Mouse (Mus musculus) forebrain, embryonic 15.5 days (tissue): ENCODE data around the gene Sgsm1. TPM values are rescaled to one million over a fixed set of nuclear protein-coding genes. Genes with fewer than 3 reads are reported as not detected.
A peak's percentile ranks its signal among the peaks of the same experiment; 100 is the strongest.

Source experiments
- ATAC-seq: fragments of 200-750 bp; cut with Nextera tagmentation; replicated peaks from 2 replicates; pipeline ENCODE4 v1.8.0; 2017; ENCODE audit warnings: mild to moderate bottlenecking, moderate TSS enrichment, moderate library complexity
- H3K27ac ChIP-seq: fragments of 300-500 bp; sonication (generic); replicated peaks from 2 replicates; pipeline ENCODE4 v1.5.1; 2015; ENCODE audit warnings: mild to moderate bottlenecking, inconsistent platforms
- H3K27me3 ChIP-seq: fragments of 300-500 bp; sonication (generic); 2 replicates; pipeline ENCODE4 v1.6.1; 2015; ENCODE audit warnings: inconsistent platforms
- H3K36me3 ChIP-seq: fragments of 300-500 bp; sonication (generic); 2 replicates; pipeline ENCODE4 v1.6.1; 2015; ENCODE audit warnings: mild to moderate bottlenecking, inconsistent platforms
- H3K4me1 ChIP-seq: fragments of 300-500 bp; sonication (generic); 2 replicates; pipeline ENCODE4 v1.6.1; 2015; ENCODE audit warnings: inconsistent platforms
- H3K4me2 ChIP-seq: fragments of 300-500 bp; sonication (generic); replicated peaks from 2 replicates; pipeline ENCODE4 v1.6.1; 2015; ENCODE audit warnings: mild to moderate bottlenecking, inconsistent platforms
- H3K4me3 ChIP-seq: fragments of 300-500 bp; sonication (generic); 2 replicates; pipeline ENCODE4 v1.5.1; 2015; ENCODE audit warnings: mild to moderate bottlenecking, inconsistent platforms
- H3K9ac ChIP-seq: fragments of 300-500 bp; sonication (generic); replicated peaks from 2 replicates; pipeline ENCODE4 v1.6.1; 2015; ENCODE audit warnings: mild to moderate bottlenecking, inconsistent platforms
- H3K9me3 ChIP-seq: fragments of 300-500 bp; sonication (generic); 2 replicates; pipeline ENCODE4 v1.6.1; 2016; ENCODE audit warnings: inconsistent platforms
- WGBS: fragments of 180-500 bp; shearing (Covaris S2); methylation state at CpG from one replicate; pipeline ENCODE4 v1.1.7; 2015; ENCODE audit warnings: mixed read lengths; 5-methylcytosine and 5-hydroxymethylcytosine counted together
- microRNA-seq: library from miRNA; unstranded; fragments of <30 nt; microRNA quantifications from one replicate; pipeline ENCODE4, GENCODE M21; 2016
- polyA plus RNA-seq: library from polyadenylated mRNA; unstranded; fragments of >200 nt; fragmentation: Nextera tagmentation; extraction: Ambion mirVana; gene quantifications from 2 replicates; pipeline ENCODE4 v1.2.1, GENCODE M21; 2015

The Sgsm1 gene
- polyA plus RNA-seq, 1 experiment from 2014 or later, result 15.7 TPM

DNA sequence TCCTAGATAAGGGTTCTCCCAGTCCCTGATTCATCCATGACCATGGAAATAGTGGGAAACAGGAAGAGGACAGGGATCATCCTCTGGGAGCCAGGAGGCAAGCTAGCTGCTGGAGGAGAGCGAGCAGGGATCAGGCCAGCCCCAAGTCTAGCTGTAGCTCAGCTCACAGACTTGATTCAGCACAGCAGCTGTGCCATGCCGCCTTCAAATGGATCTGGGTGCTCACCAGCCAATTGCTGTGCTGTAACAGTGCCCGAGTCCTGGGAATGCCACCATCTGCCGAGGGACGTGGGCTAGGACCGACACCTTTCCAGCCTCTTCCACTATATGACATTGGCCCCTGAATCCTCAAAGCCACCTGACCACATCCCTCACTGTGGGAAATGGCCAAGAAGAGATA is 114.7 kb downstream of the Sgsm1 start:
- Histone ChIP-seq H3K27ac (peak overlapping the region; percentile 82), H3K9ac (no peak overlapping the region), H3K4me1 (peaks cover 20% of the 10 kb centered on the region), H3K4me2 (no peak overlapping the region), H3K36me3 (no peaks in the 10 kb centered on the region), H3K9me3 (no peaks in the 10 kb centered on the region), H3K4me3 (no peak overlapping the region), H3K27me3 (no peaks in the 10 kb centered on the region)
- ATAC-seq, result no peak
- 74% methylated on average over 6 of the region's 6 CpGs for WGBS

- WGBS, result 70% methylated on average over 12 of the region's 12 CpGs
Observed at GRCm38 (mm10) chr5:113195451-113195850, 115.1 kb downstream of the Sgsm1 start.

GRCm38 (mm10) chr5:113193762-113194161 is 116.8 kb downstream of the Sgsm1 start:
- Histone ChIP-seq H3K27ac (peak overlapping the region; percentile 42), H3K9me3 (no peaks in the 10 kb centered on the region)
- WGBS, result 88% methylated on average over 18 of the region's 18 CpGs

More at GRCm38 (mm10) chr5:113195451-113195850, 115.1 kb downstream of the Sgsm1 start:
- no peaks in the 10 kb centered on the region for H3K36me3 ChIP-seq
- no peak overlapping the region for H3K4me2 ChIP-seq
- H3K4me3 ChIP-seq, result no peak overlapping the region
- H3K9ac ChIP-seq, result no peak overlapping the region
- peak overlapping the region; percentile 82 for H3K27ac ChIP-seq
- peak; percentile 59; the same call in 1 of the 2 replicates for ATAC-seq
- peaks cover 20% of the 10 kb centered on the region for H3K4me1 ChIP-seq
- no peaks in the 10 kb centered on the region for H3K9me3 ChIP-seq
- H3K27me3 ChIP-seq, result no peaks in the 10 kb centered on the region

More at GRCm38 (mm10) chr5:113193762-113194161, 116.8 kb downstream of the Sgsm1 start:
- no peaks in the 10 kb centered on the region for H3K36me3 ChIP-seq
- no peak overlapping the region for H3K9ac ChIP-seq
- no peak overlapping the region for H3K4me2 ChIP-seq
- peaks cover 18% of the 10 kb centered on the region for H3K4me1 ChIP-seq
- no peaks in the 10 kb centered on the region for H3K27me3 ChIP-seq
- no peak for ATAC-seq
- no peak overlapping the region for H3K4me3 ChIP-seq

Small RNA genes within 50 kb of the gene (microRNA-seq; reads per million reads assigned to microRNA genes)
- not detected for gene Mir7229
- gene Mir7230, result not detected

Other genes starting within 250 kb of the Sgsm1 start
- not detected in 2 replicates for gene Crybb2, start 240.7 kb downstream of the Sgsm1 start, polyA plus RNA-seq
- gene Crybb3, start 229.2 kb downstream of the Sgsm1 start, polyA plus RNA-seq, result 0.73 and 0.80 TPM in 2 replicates
- 4.4 and 4.9 TPM in 2 replicates for gene 2900026A02Rik, start 89.5 kb downstream of the Sgsm1 start, polyA plus RNA-seq
- not detected in 2 replicates for gene Tmem211, start 83.9 kb downstream of the Sgsm1 start, polyA plus RNA-seq
- not detected in 2 replicates for gene Aym1, start 46.5 kb upstream of the Sgsm1 start, polyA plus RNA-seq
- 7.9 and 8.4 TPM in 2 replicates for gene Wscd2, start 179.5 kb upstream of the Sgsm1 start, polyA plus RNA-seq